Mouse (Mus musculus): ENCODE measurements around the gene St7. TPM values are rescaled to one million over a fixed set of nuclear protein-coding genes. Genes with fewer than 3 reads are reported as not detected.

The St7 gene
- polyA plus RNA-seq (2012; rRNA removed), result 57.3 and 60.0 TPM in 2 replicates

GRCm38 (mm10) chr6:17692647-17693046 lies at the start of gene St7:
Gene St7, plus strand, starts transcription at chr6:17692933.

Other genes with a start within 250 kb of the St7 start
- 1.0 and 1.9 TPM in 2 replicates for gene Met, start 229.1 kb upstream of the St7 start, polyA plus RNA-seq (2012; rRNA removed)
- gene Capza2, start 56.7 kb upstream of the St7 start, polyA plus RNA-seq (2012; rRNA removed), result 88.9 and 96.1 TPM in 2 replicates